Mouse (Mus musculus): ENCODE results near the gene Nptxr.

Gene Nptxr

DNA sequence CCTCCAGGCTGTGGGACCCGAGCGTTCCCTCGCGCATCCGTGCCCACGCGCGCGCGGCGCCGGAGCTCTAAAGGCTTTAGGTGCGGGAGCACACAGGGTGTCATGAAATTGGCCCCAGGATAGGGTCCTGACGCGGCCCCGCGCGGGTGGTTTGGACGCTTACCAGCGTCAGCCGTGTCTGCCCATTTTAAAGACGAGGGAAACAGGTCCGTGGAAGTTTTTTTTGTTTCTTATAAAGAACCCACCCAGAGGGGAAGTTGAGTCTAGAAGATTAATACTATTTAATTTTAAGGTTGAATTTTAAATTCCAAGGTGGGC lies 61.9 kb downstream of the Nptxr start:
- DNase-seq (ENCODE audit: low read depth, low spot score) = no peak
- Histone ChIP-seq H3K36me3 (ENCODE audit: control insufficient read depth, insufficient read depth, low read length, poor library complexity, severe bottlenecking) (peaks cover 4% of the 10 kb centered on the region), H3K27me3 (ENCODE audit: control insufficient read depth, insufficient read depth, low read length, poor library complexity, severe bottlenecking) (no peaks in the 10 kb centered on the region)

DNA sequence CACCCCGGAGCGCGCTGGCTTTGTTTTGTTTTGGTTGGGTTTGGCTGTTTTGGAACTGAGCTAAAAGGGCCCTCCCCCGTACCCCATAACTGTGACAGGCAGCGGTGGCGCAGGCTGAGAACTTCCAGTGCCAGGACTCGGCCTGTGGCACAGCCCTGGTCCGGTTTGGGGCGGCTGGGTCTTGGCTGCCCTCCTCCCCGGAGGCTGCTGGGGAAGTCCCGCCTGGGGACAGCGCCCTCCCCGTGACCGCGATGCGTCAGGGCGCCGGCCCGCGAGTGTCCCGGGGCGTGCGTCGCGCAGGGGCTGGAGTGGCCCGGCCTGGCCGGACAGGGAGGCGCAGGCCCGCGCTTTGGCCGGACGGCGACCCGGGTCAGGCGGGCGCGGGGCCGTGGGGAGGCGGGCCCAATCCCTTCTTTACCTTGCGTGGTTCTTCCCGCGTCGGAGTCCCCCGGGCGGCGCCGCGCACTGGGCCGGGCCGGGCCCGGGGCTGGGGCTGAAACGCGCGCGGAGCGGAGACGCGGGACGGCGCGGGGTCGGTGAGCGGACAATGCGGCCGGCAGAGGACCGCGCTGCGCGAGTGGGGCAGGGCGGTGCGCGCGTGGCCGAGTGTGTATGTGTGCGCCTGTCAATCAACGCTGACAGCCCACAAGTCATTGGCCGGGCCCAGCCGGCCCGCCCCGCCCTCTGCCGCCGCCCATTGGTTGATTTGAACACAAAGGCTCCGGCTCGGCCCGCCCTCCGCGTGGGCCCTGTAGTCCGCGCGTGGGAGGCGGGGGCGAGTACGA lies 62.5 kb downstream of the Nptxr start, which contains the start of gene Sun2:
TSS of gene Sun2 (minus strand) at position 616 of the 785 bp plus-strand sequence.
- Histone ChIP-seq H3K27me3 (ENCODE audit: control insufficient read depth, insufficient read depth, low read length, poor library complexity, severe bottlenecking) (no peaks in the 10 kb centered on the region), H3K36me3 (ENCODE audit: control insufficient read depth, insufficient read depth, low read length, poor library complexity, severe bottlenecking) (peaks cover 6% of the 10 kb centered on the region)
- DNase-seq (ENCODE audit: low read depth, low spot score) = peak; percentile 94

DNA sequence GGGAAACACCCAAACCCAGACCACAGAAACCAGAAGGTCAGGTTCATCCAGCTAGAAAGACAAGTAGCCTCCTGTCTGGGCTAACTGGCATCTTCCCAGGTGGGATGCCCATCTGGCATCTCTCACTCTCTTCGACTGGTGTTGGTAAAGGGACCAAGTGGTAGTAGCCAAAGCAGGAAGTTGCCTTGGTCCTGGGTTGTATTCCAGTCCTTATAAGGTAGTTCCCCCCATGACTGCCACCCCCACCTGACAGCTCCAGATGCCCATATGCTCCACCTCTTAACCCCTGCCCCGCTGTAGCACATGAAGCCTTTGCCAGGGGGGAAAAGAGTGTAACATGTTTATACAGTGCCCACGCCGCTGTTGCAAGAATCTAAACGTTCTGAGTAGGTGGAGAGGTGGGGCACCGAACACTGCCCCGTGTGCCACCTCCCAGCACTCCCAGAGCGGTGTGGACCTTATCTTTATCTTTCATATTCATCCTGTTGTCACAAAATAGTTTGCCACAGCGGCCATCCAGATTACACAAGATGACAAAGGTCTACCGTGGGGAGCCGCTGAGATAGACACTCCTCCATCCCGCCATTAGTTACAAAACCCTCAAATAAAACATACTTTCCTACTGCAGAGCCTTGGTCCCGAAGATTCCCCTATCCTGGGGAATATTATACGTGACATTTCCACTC lies 63.2 kb downstream of the Nptxr start:
- DNase-seq (ENCODE audit: low read depth, low spot score) = peak; percentile 84
- Histone ChIP-seq H3K36me3 (ENCODE audit: control insufficient read depth, insufficient read depth, low read length, poor library complexity, severe bottlenecking) (peaks cover 7% of the 10 kb centered on the region), H3K27me3 (ENCODE audit: control insufficient read depth, insufficient read depth, low read length, poor library complexity, severe bottlenecking) (no peaks in the 10 kb centered on the region)

DNA sequence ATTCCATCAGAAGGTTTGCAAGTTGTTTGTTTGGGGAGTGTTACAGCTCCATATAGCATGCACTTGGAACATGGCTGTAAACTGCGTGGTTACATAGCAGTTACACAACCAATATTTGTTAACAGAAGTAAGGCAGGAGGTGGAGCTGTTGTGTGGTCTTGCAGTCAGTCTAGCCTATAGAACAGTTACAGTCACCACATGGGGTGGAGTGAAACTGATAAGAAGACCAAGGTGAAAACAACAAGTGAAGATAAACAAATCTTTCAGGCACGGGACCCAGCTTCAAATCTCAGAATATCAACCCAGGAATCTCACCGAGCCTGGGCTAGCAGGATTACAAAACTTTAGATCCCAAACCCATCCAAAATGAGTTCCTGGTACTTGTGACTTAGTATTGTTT lies 63.8 kb downstream of the Nptxr start:
- peaks cover 9% of the 10 kb centered on the region for H3K36me3 ChIP-seq (ENCODE audit: control insufficient read depth, insufficient read depth, low read length, poor library complexity, severe bottlenecking)
- H3K27me3 ChIP-seq (ENCODE audit: control insufficient read depth, insufficient read depth, low read length, poor library complexity, severe bottlenecking) = no peaks in the 10 kb centered on the region
- peak; percentile 42 for DNase-seq (ENCODE audit: low read depth, low spot score)

Measured in splenic B cell, adult 2 months (primary cell).